Mouse (Mus musculus) intestine, embryonic 14.5 days (tissue): Measurements from ENCODE around the gene Spag9. TPM values are rescaled to one million over a fixed set of nuclear protein-coding genes. Genes with fewer than 3 reads are reported as not detected.

Experiments used
- ATAC-seq: fragments of 200-750 bp; cut with Nextera tagmentation; replicated peaks from 2 replicates; pipeline ENCODE4 v1.8.0; 2017; ENCODE audit warnings: low read depth, moderate number of reproducible peaks, moderate TSS enrichment, moderate library complexity; ENCODE audit not compliant: low FRiP score, low TSS enrichment
- DNase-seq: peaks from one replicate; pipeline ENCODE4 v3.0.0-alpha.2; 2018; ENCODE audit warnings: low spot score
- H3K27ac ChIP-seq: fragments of 300-500 bp; sonication (generic); 2 replicates; pipeline ENCODE4 v1.5.1; 2014; ENCODE audit warnings: low read depth, mild to moderate bottlenecking, control low read depth
- H3K27me3 ChIP-seq: fragments of 300-500 bp; sonication (generic); replicated peaks from 2 replicates; pipeline ENCODE4 v1.6.1; 2014; ENCODE audit warnings: low read length, control low read depth; ENCODE audit not compliant: control insufficient read depth, insufficient read depth
- H3K36me3 ChIP-seq: fragments of 300-500 bp; sonication (generic); 2 replicates; pipeline ENCODE4 v1.6.1; 2014; ENCODE audit warnings: low read length, control low read depth; ENCODE audit not compliant: control insufficient read depth, insufficient read depth
- H3K4me1 ChIP-seq: fragments of 300-500 bp; sonication (generic); replicated peaks from 2 replicates; pipeline ENCODE4 v1.6.1; 2014; ENCODE audit warnings: low read length, control low read depth, mixed read lengths; ENCODE audit not compliant: control insufficient read depth, insufficient read depth
- H3K4me2 ChIP-seq: fragments of 300-500 bp; sonication (generic); 2 replicates; pipeline ENCODE4 v1.6.1; 2014; ENCODE audit warnings: low read length
- H3K4me3 ChIP-seq: fragments of 300-500 bp; sonication (generic); 2 replicates; pipeline ENCODE4 v1.5.1; 2014; ENCODE audit warnings: low read depth, low read length, control low read depth, mixed read lengths
- H3K9ac ChIP-seq: fragments of 300-500 bp; sonication (generic); 2 replicates; pipeline ENCODE4 v1.6.1; 2014; ENCODE audit warnings: mild to moderate bottlenecking, low read length
- H3K9me3 ChIP-seq: fragments of 300-500 bp; sonication (generic); 2 replicates; pipeline ENCODE4 v1.6.1; 2016; ENCODE audit warnings: low read length, control low read depth; ENCODE audit not compliant: control insufficient read depth
- WGBS: fragments of 180-500 bp; shearing (Covaris S2); extraction: QIAGEN DNeasy Blood & Tissue Kit; methylation state at CpG from one replicate; pipeline ENCODE4 v1.1.7; 2014; 5-methylcytosine and 5-hydroxymethylcytosine counted together
- polyA plus RNA-seq: library from polyadenylated mRNA; unstranded; fragments of >200 nt; fragmentation: Nextera tagmentation; extraction: Ambion mirVana; gene quantifications from 2 replicates; pipeline ENCODE4 v1.2.1, GENCODE M21; 2014

Spag9 gene
- polyA plus RNA-seq, 1 experiment from 2014 or later = 50.9 TPM

- no peak overlapping the region for H3K9ac ChIP-seq
- H3K27ac ChIP-seq = no peak overlapping the region
- no peak overlapping the region for H3K4me3 ChIP-seq
- ATAC-seq = peak; percentile 24; the same call in 1 of the 2 replicates
- 34% methylated on average over 25 of the region's 25 CpGs for WGBS
- H3K4me1 ChIP-seq = peaks cover 8% of the 10 kb centered on the region
- H3K9me3 ChIP-seq = no peaks in the 10 kb centered on the region
- no peaks in the 10 kb centered on the region for H3K36me3 ChIP-seq
- H3K4me2 ChIP-seq = no peak overlapping the region
- H3K27me3 ChIP-seq = 0 out of 2 replicates have a peak, but pooled peaks cover 3% of the 10 kb centered on the region
- DNase-seq = no peak
Measured at GRCm38 (mm10) chr11:94150519-94151470, 154.9 kb downstream of the Spag9 start.

- WGBS = 80% methylated on average over 3 of the region's 3 CpGs
- Histone ChIP-seq H3K9me3 (no peaks in the 10 kb centered on the region), H3K4me2 (no peak overlapping the region), H3K36me3 (no peaks in the 10 kb centered on the region), H3K27me3 (no peaks in the 10 kb centered on the region), H3K4me1 (peaks cover 8% of the 10 kb centered on the region), H3K9ac (no peak overlapping the region), H3K4me3 (no peak overlapping the region), H3K27ac (no peak overlapping the region)
- ATAC-seq (no peak), DNase-seq (no peak)
Measured at GRCm38 (mm10) chr11:94154201-94154600, 158.3 kb downstream of the Spag9 start.

GRCm38 (mm10) chr11:94158521-94158920 lies 162.6 kb downstream of the Spag9 start:
- H3K9ac ChIP-seq = no peak overlapping the region
- peaks cover 20% of the 10 kb centered on the region for H3K4me1 ChIP-seq
- no peak for ATAC-seq
- no peak overlapping the region for H3K27ac ChIP-seq
- H3K36me3 ChIP-seq = no peaks in the 10 kb centered on the region
- H3K4me3 ChIP-seq = no peak overlapping the region
- 38% methylated on average over 14 of the region's 14 CpGs for whole genome bisulfite sequencing
- DNase-seq = no peak
- H3K9me3 ChIP-seq = no peaks in the 10 kb centered on the region
- H3K27me3 ChIP-seq = no peaks in the 10 kb centered on the region
- no peak overlapping the region for H3K4me2 ChIP-seq

- Histone ChIP-seq H3K27me3 (no peaks in the 10 kb centered on the region), H3K4me1 (peaks cover 20% of the 10 kb centered on the region), H3K9me3 (no peaks in the 10 kb centered on the region), H3K36me3 (no peaks in the 10 kb centered on the region), H3K4me2 (no peak overlapping the region), H3K27ac (peak overlapping the region; percentile 78; the same call in 1 of the 2 replicates), H3K9ac (no peak overlapping the region), H3K4me3 (no peak overlapping the region)
- no peak for DNase-seq
- WGBS = 62% methylated on average over 14 of the region's 14 CpGs
- no peak for ATAC-seq
Measured at GRCm38 (mm10) chr11:94159066-94159880, 163.4 kb downstream of the Spag9 start.

- Histone ChIP-seq H3K27me3 (no peaks in the 10 kb centered on the region), H3K36me3 (no peaks in the 10 kb centered on the region), H3K27ac (peak overlapping the region; percentile 78), H3K9me3 (no peaks in the 10 kb centered on the region), H3K4me2 (peak overlapping the region; percentile 41; the same call in 1 of the 2 replicates), H3K4me3 (no peak overlapping the region), H3K9ac (no peak overlapping the region), H3K4me1 (peaks cover 20% of the 10 kb centered on the region)
- 51% methylated on average over 7 of the region's 7 CpGs for WGBS
- ATAC-seq = no peak
- DNase-seq = no peak
Measured at GRCm38 (mm10) chr11:94159911-94160415, 164.1 kb downstream of the Spag9 start.

GRCm38 (mm10) chr11:94160443-94161266 lies 164.8 kb downstream of the Spag9 start:
- ATAC-seq (peak; percentile 86), DNase-seq (peak; percentile 84)
- 4% methylated on average over 21 of the region's 23 CpGs for WGBS
- H3K27ac ChIP-seq = peak overlapping the region; percentile 78
- no peaks in the 10 kb centered on the region for H3K36me3 ChIP-seq
- H3K27me3 ChIP-seq = no peaks in the 10 kb centered on the region
- no peaks in the 10 kb centered on the region for H3K9me3 ChIP-seq
- H3K9ac ChIP-seq = peak overlapping the region; percentile 30; the same call in 1 of the 2 replicates
- peak overlapping the region; percentile 18 for H3K4me3 ChIP-seq
- peak overlapping the region; percentile 41 for H3K4me2 ChIP-seq
- peaks cover 20% of the 10 kb centered on the region for H3K4me1 ChIP-seq

GRCm38 (mm10) chr11:94161267-94161646 lies 165.4 kb downstream of the Spag9 start:
- Histone ChIP-seq H3K4me1 (peaks cover 20% of the 10 kb centered on the region), H3K27ac (peak overlapping the region; percentile 78), H3K27me3 (no peaks in the 10 kb centered on the region), H3K9me3 (no peaks in the 10 kb centered on the region), H3K4me3 (0 out of 2 replicates have a peak overlapping the region, but pooled peaks have one; percentile 18), H3K9ac (peak overlapping the region; percentile 30; the same call in 1 of the 2 replicates), H3K4me2 (peak overlapping the region; percentile 41), H3K36me3 (no peaks in the 10 kb centered on the region)
- DNase-seq = no peak
- peak; percentile 72 for ATAC-seq
- 39% methylated on average over 9 of the region's 9 CpGs for WGBS
